Mouse (Mus musculus) hindbrain, postnatal 0 days (tissue): ENCODE results near the gene Gfer. TPM values are rescaled to one million over a fixed set of nuclear protein-coding genes. Genes with fewer than 3 reads are reported as not detected.
"Not testable (repeated sequence)": the region's sequence is repeated elsewhere in the genome, so short reads cannot be mapped to it uniquely, and the experiment has no call there.

Source experiments
- ATAC-seq: fragments of 200-750 bp; cut with Nextera tagmentation; 2 replicates; pipeline ENCODE4 v1.8.0; 2017; ENCODE audit warnings: mild to moderate bottlenecking, moderate TSS enrichment, moderate library complexity
- DNase-seq: peaks from one replicate; pipeline ENCODE4 v3.0.0-alpha.2; 2015; ENCODE audit warnings: low spot score
- H3K27ac ChIP-seq: fragments of 300-500 bp; sonication (generic); 2 replicates; pipeline ENCODE4 v1.5.1; 2014; ENCODE audit warnings: mild to moderate bottlenecking
- H3K27me3 ChIP-seq: fragments of 300-500 bp; sonication (generic); 2 replicates; pipeline ENCODE4 v1.6.1; 2014; ENCODE audit warnings: low read length, mixed read lengths; ENCODE audit not compliant: insufficient read depth
- H3K36me3 ChIP-seq: fragments of 300-500 bp; sonication (generic); 2 replicates; pipeline ENCODE4 v1.6.1; 2014; ENCODE audit warnings: low read length, mixed read lengths; ENCODE audit not compliant: insufficient read depth
- H3K4me1 ChIP-seq: fragments of 300-500 bp; sonication (generic); 2 replicates; pipeline ENCODE4 v1.6.1; 2014; ENCODE audit warnings: antibody characterized with exemption, low read length, mixed read lengths; ENCODE audit not compliant: insufficient read depth
- H3K4me2 ChIP-seq: fragments of 300-500 bp; sonication (generic); 2 replicates; pipeline ENCODE4 v1.6.1; 2014; ENCODE audit warnings: low read depth, mild to moderate bottlenecking, low read length, moderate library complexity, mixed read lengths
- H3K4me3 ChIP-seq: fragments of 300-500 bp; sonication (generic); 2 replicates; pipeline ENCODE4 v1.5.1; 2014; ENCODE audit warnings: low read length
- H3K9ac ChIP-seq: fragments of 300-500 bp; sonication (generic); replicated peaks from 2 replicates; pipeline ENCODE4 v1.6.1; 2014; ENCODE audit warnings: mild to moderate bottlenecking, low read length, moderate library complexity, mixed read lengths
- H3K9me3 ChIP-seq: fragments of 300-500 bp; sonication (generic); 2 replicates; pipeline ENCODE4 v1.6.1; 2016; ENCODE audit warnings: low read length, mixed read lengths
- CTCF ChIP-seq: IDR thresholded peaks from 2 replicates; pipeline ENCODE4 v1.5.1; 2016; ENCODE audit warnings: antibody characterized with exemption, control low read depth, low read depth
- WGBS: fragments of 180-500 bp; shearing (Covaris S2); extraction: QIAGEN DNeasy Blood & Tissue Kit; methylation state at CpG from one replicate; pipeline ENCODE4 v1.1.7; 2014; 5-methylcytosine and 5-hydroxymethylcytosine counted together
- polyA plus RNA-seq: library from polyadenylated mRNA; unstranded; fragments of >200 nt; fragmentation: Nextera tagmentation; extraction: Ambion mirVana; gene quantifications from 2 replicates; pipeline ENCODE4 v1.2.1, GENCODE M21; 2015
- total RNA-seq: library from RNA; depleted of rRNA; stranded (reverse); fragments of >200 nt; gene quantifications from 2 replicates; pipeline ENCODE4 v1.2.3, GENCODE M21; 2014

The Gfer gene
- total and polyA plus RNA-seq, 2 experiments from 2014 or later = 26.1 to 39.7 TPM

DNA sequence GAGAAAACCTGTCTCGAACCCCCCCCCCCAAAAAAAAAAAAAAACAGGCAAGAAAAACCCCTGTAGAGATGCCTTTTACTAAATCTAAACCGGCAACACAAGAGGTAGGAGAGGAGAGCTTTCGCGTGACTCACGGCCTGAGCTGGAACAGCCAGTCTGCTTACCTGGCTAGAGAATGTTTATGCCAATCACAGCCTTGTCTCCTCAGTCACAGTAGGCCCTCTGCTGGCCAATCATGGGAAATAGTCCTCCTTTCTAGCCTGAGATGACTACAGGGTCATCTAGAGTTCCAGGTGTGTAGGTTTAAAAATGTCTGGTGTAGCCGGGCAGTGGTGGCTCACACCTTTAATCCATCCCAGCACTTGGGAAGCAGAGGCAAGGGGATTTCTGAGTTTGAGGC lies 28.5 kb downstream of the Gfer start:
- Histone ChIP-seq H3K27ac (no peak overlapping the region), H3K9ac (no peak overlapping the region), H3K4me1 (peaks cover 14% of the 10 kb centered on the region), H3K36me3 (no peaks in the 10 kb centered on the region), H3K4me3 (no peak overlapping the region), H3K27me3 (no peaks in the 10 kb centered on the region), H3K9me3 (no peaks in the 10 kb centered on the region), H3K4me2 (no peak overlapping the region)
- DNase-seq (peak; percentile 72), ATAC-seq (no peak)
- WGBS = 24% methylated on average over 6 of the region's 6 CpGs
- TF ChIP-seq CTCF = peak; percentile 80

DNA sequence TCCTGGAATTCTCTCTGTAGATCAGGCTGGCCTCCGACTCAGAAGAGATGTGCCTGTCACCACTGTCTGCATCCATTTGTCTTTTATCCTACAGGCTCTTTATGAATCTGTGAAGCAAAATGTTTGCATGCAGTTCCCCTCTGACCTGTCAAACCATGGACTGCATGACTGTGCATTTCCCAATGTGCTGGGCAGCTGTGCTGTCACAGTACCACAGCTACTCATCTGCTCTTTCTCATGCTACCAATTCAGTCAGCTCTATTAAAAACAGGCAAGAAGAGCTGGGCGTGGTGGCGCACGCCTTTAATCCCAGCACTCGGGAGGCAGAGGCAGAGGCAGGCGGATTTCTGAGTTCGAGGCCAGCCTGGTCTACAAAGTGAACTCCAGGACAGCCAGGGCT lies 28.9 kb downstream of the Gfer start:
- not testable (repeated sequence) for DNase-seq, H3K36me3 ChIP-seq, H3K4me2 ChIP-seq, H3K4me3 ChIP-seq, H3K9me3 ChIP-seq, ATAC-seq, H3K9ac ChIP-seq, H3K27ac ChIP-seq, H3K27me3 ChIP-seq
- H3K4me1 ChIP-seq = peaks cover 14% of the 10 kb centered on the region
- 68% methylated on average over 7 of the region's 7 CpGs for WGBS

DNA sequence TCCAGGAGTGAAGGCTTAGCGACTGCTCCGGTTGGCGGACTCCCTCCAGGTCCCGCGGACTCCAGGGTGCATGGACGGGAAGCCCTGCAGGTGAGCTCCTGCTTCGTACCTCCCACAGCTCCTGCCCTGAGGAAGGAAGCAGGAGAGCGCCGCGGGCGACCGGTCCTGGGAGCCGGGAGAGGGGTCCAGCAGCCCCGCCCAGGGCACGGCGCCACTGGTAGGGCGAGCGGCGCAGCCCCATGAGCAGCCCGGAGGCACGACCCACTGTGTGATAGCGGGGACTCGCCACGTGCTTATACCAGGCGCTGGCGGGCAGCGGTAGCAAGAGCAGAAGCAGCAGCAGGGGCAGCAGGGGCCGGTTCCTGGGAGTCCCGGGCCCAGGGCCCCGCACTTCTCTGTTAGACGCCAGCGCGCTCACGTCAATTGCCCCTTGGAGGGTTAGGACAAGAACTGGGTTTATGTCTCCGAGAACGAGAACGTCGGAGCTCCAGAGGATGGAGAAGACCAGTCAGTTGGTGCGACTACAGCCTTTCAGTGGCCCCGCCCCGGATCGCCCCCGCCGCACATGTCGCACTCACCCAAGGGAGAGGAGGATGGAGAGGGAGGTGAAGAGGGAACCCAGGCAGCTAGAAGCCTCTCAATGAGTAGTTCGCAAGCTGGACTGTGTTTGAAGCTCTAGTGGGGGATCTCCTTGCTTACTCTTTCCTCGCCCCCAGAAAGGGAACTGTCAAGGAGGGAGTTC lies 37.8 kb downstream of the Gfer start, which contains the start of gene Npw:
Gene Npw (minus strand): TSS at position 441 of the 742 bp plus-strand sequence.
- H3K27me3 ChIP-seq = peaks cover 24% of the 10 kb centered on the region; the same call in 1 of the 2 replicates
- peak within 1 kb of the TSS; percentile 54 for H3K4me2 ChIP-seq
- peak within 1 kb of the TSS; percentile 35; the same call in 1 of the 2 replicates for H3K9ac ChIP-seq
- peaks cover 7% of the 10 kb centered on the region for H3K4me1 ChIP-seq
- 3% methylated on average over 47 of the region's 47 CpGs for WGBS
- TF ChIP-seq CTCF = no peak
- DNase-seq = no peak
- ATAC-seq = no peak
- no peaks in the 10 kb centered on the region for H3K9me3 ChIP-seq
- peak within 1 kb of the TSS; percentile 33 for H3K4me3 ChIP-seq
- no peaks in the 10 kb centered on the region for H3K36me3 ChIP-seq
- no peak within 1 kb of the TSS for H3K27ac ChIP-seq

DNA sequence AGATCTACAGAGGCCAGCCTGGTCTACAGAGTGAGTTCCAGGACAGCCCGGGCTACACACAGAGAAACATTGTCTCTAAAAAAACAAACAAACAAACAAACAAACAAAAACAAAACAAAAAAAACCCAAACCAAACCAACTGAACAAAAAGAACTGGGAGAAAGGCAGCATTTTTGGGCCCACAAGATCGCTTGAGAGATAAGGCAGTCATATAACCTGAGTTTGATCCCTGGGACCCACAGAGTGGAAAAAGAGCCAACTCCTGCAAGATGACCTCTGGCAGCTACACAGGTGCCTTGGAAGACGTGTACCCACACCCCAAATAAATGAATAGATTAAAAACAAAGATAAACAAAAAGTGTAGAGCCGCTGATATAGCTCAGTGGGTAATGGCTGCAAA lies 41.0 kb downstream of the Gfer start:
- ATAC-seq (no peak), DNase-seq (no peak)
- no peak for TF ChIP-seq CTCF
- H3K9me3 ChIP-seq = no peaks in the 10 kb centered on the region
- no peak overlapping the region for H3K27ac ChIP-seq
- 72% methylated on average over 4 of the region's 4 CpGs for WGBS
- H3K9ac ChIP-seq = no peak overlapping the region
- peaks cover 7% of the 10 kb centered on the region for H3K4me1 ChIP-seq
- H3K4me3 ChIP-seq = no peak overlapping the region
- no peak overlapping the region for H3K4me2 ChIP-seq
- H3K36me3 ChIP-seq = no peaks in the 10 kb centered on the region
- H3K27me3 ChIP-seq = peaks cover 16% of the 10 kb centered on the region; the same call in 1 of the 2 replicates

DNA sequence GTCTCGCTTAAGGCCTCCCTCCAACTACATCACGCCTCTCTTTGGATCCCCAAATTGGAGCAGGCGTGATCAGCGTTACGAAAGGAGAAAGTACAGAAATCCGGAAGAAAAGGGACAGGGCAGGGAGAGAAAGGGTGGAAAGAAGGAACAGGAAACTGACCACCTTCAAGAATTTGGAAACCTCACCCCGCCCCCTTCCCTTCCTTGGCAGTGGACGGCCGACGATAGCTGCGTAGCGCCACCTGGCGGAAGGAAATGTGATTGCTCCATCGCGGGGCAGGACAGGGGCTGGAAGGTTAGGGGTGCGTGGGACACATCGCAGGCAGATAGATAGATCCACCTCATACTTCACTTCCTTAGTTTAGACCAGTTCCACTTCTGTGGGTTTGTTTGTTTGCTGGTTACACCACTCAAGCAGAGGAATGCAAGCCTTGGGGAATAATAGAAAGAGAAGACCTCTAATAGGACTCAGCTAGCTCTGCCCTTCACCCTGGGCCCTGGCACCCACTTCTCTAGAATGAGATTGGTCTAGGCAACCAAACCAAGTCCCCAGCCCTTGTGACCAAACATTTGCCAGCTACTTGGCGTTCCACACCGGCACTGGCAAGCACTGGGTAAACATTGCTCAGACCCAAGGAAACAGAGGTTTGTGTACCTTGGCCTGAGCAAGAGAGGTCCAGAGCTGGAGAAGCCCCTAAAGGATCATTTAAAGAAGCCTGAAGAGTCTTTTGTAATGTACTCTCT lies 41.8 kb downstream of the Gfer start:
- Histone ChIP-seq H3K27ac (no peak overlapping the region), H3K4me1 (peaks cover 11% of the 10 kb centered on the region), H3K27me3 (peaks cover 15% of the 10 kb centered on the region; the same call in 1 of the 2 replicates), H3K9ac (no peak overlapping the region), H3K4me2 (peak overlapping the region; percentile 40), H3K9me3 (no peaks in the 10 kb centered on the region), H3K4me3 (no peak overlapping the region), H3K36me3 (no peaks in the 10 kb centered on the region)
- TF ChIP-seq CTCF = peak; percentile 97
- 9% methylated on average over 18 of the region's 19 CpGs for WGBS
- peak; percentile 87 for DNase-seq
- peak; percentile 75 for ATAC-seq

DNA sequence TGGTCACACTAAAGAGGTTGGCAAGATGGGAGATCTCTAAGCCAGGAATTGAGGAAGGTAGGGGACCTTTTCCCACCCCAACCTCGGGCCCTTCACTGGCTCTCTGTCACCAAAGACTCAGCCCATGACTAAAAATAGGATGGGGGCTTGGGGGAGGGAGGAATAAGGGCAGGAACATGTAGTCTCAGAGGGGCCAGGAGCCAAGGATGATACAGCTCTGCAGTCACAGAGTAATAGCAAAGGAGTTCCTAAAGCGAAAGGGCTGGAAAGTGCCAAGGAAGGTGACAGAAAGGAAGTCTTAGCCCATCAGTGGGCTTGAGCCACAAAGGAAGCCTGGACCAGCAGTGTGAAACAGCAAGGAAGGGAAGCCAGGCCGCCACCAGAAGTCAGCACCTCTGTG lies 44.1 kb downstream of the Gfer start:
- Histone ChIP-seq H3K9me3 (no peaks in the 10 kb centered on the region), H3K36me3 (no peaks in the 10 kb centered on the region), H3K4me2 (no peak overlapping the region), H3K27ac (no peak overlapping the region), H3K4me3 (no peak overlapping the region), H3K9ac (no peak overlapping the region), H3K4me1 (peaks cover 4% of the 10 kb centered on the region; the same call in 1 of the 2 replicates), H3K27me3 (no peaks in the 10 kb centered on the region)
- no peak for TF ChIP-seq CTCF
- 61% methylated on average over 3 of the region's 3 CpGs for WGBS
- DNase-seq = no peak
- no peak for ATAC-seq
